Mouse (Mus musculus) megakaryocyte-erythroid progenitor cell, adult 5-6 weeks (primary cell): ENCODE measurements around the gene Tanc1. TPM values are rescaled to one million over a fixed set of nuclear protein-coding genes. Genes with fewer than 3 reads are reported as not detected.

ENCODE experiments used
- ATAC-seq: replicated peaks from 2 replicates; pipeline ENCODE4 v1.8.0; 2016; ENCODE audit warnings: mild to moderate bottlenecking, inconsistent platforms; ENCODE audit not compliant: severe bottlenecking, poor library complexity, low FRiP score, low TSS enrichment
- total RNA-seq, 2 experiments: library from RNA; stranded (forward) in 1 of 2; stranded (reverse) in 1 of 2; fragments of 200-1000, 215-1000 nt in 1 of 2; fragments of >200 nt in 1 of 2; fragmentation: Nextera tagmentation in 1 of 2; gene quantifications; 2 replicates each; pipeline ENCODE4 v1.2.3; 2014 to 2017

Tanc1 gene
- total RNA-seq, 2 experiments from 2014 or later = 3.5 to 7.9 TPM

GRCm38 (mm10) chr2:59739036-59739435 lies 127.2 kb downstream of the Tanc1 start:
- no peak for ATAC-seq

GRCm38 (mm10) chr2:59742500-59743116 lies 130.8 kb downstream of the Tanc1 start:
- no peak for ATAC-seq

- 0 out of 2 replicates have a peak, but pooled peaks have one; percentile 35 for ATAC-seq
Measured at GRCm38 (mm10) chr2:59745428-59745827, 133.6 kb downstream of the Tanc1 start.

- ATAC-seq = peak; percentile 81
Measured at GRCm38 (mm10) chr2:59746070-59746469, 134.2 kb downstream of the Tanc1 start.

DNA sequence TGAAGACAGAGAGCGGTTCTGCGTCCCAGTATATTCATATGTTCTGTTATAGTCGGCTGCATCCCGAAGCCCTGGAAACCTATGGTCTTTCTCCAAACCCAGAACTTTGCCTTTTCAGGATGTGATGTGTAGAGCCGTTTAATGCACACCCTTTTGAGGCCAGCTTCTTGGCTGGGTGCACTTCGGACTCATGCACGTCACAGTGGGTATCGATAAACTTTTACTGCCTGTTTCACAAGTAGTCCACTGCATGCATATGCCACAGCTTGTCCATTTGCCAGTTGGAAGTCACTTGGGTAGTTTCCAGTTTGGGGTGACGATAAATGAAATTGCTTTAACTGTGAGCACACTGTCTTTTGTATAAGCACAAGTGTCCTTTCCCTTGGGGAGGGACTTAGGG lies 135.9 kb downstream of the Tanc1 start:
- no peak for ATAC-seq

- no peak for ATAC-seq
Measured at GRCm38 (mm10) chr2:59749371-59749770, 137.5 kb downstream of the Tanc1 start.

GRCm38 (mm10) chr2:59751172-59751571 lies 139.3 kb downstream of the Tanc1 start:
- ATAC-seq = no peak

- ATAC-seq = no peak
Measured at GRCm38 (mm10) chr2:59752148-59752547, 140.3 kb downstream of the Tanc1 start.

GRCm38 (mm10) chr2:59752766-59753165 lies 140.9 kb downstream of the Tanc1 start:
- no peak for ATAC-seq

DNA sequence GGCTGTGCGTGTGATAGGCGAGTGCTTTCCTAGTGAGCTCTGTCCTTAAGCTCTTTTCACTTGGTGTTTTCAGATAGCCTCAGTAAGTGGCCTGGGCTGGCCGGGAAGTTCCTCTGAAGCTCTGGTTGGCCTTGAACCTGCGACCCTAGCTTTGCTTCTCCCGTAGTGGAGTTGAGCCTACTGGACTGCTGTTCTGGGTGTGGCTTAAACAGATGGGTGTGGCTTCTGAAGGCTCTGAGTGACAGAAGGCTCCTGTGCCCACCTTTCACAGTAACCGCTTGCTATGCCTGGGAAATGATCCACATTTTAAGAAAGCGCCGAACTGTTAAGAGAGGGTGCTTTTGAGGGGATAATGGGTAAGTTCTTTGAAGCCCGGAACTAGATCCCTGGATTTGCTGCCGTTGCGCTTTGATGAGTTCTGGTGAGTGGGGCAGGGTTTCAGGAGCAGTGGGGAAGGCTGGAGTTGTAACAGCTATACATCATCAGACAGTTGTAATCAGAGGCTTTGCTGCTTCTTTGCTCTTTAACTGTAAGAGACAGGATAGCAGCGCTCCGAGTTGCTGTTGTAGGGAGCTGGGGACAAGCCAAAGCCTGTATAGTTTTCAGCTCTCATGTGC lies 144.4 kb downstream of the Tanc1 start:
- ATAC-seq = no peak

GRCm38 (mm10) chr2:59757015-59757414 lies 145.2 kb downstream of the Tanc1 start:
- ATAC-seq = no peak

DNA sequence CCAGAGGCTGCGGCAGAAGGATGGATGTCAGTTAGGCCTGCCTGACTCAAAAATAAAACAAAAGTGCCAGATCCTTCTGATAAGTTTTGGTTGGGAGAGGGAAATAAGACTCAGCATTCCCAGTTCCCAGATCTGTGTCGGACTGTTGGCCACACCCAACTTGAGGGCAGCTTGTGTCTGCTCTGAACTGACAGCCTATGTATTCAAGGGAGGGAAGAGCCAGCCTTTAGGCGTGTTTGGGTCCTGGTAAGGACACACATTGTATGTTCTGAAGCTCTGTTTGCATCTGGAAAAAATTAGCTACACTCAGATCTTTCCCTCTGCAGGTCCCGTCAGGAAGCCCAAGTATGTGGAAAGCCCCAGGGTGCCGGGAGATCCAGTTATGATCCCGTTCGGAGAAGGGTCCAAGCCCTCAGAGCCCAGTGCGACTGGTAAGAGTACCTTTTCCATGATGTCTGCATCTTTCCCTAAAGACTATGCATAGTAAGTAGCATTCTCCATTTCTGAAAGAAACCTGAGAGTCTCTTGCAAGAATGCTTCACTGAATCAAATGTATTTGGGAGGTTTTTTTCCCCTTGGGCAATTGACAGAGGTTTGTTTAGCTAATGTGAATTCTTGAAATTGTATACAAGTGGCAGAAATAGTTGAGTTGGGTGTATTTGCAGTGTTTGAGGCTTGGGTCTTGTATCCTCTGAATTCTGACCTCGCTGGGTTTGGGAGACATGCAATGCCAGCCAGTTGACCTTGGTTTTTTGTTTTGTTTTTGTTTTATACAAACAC lies 146.5 kb downstream of the Tanc1 start:
- no peak for ATAC-seq

GRCm38 (mm10) chr2:59760731-59761130 lies 148.9 kb downstream of the Tanc1 start:
- no peak for ATAC-seq

DNA sequence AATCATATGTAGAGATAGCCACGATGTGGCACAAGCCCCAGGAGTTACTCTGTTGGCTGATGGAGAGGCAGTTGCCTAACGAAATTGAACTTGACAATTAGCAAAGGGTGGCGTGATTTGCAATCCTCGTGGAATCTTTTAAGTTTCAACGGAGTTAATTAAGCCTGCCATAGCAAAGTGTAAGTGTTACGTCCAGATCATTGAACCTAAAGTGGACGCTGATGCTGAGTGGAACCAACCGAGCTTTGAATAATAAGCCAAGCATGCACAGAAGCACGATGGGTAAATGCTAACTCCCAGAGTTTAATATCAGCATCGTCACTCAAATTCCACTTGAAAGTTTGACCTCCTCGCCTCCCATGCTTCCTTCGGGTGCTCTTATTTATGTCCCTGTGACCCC lies 149.3 kb downstream of the Tanc1 start:
- no peak for ATAC-seq

GRCm38 (mm10) chr2:59762277-59762676 lies 150.4 kb downstream of the Tanc1 start:
- no peak for ATAC-seq

DNA sequence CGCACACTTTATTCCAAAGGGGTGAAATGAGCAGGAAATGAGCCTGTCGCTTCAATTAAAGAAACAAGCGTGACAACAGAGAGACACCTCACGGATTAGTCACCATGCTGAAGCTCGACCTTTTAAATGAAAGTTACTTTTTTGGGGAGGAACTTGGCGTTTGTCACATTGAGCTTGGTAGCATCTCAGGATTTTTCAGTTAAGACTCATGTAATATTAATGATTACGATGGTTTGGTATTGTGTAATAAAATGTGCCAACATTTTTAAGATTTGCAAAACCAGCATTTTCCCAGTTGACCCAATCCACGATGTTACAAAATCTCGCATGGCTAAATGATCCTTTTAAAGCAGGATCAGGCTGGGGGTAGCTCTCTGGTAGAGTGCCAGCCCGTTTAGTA lies 153.8 kb downstream of the Tanc1 start:
- no peak for ATAC-seq

- ATAC-seq = no peak
Measured at GRCm38 (mm10) chr2:59767893-59768292, 156.1 kb downstream of the Tanc1 start.

- peak; percentile 39; the same call in 1 of the 2 replicates for ATAC-seq
Measured at GRCm38 (mm10) chr2:59768661-59769384, 157.0 kb downstream of the Tanc1 start.

- 0 out of 2 replicates have a peak, but pooled peaks have one; percentile 32 for ATAC-seq
Measured at GRCm38 (mm10) chr2:59769385-59769735, 157.5 kb downstream of the Tanc1 start.

DNA sequence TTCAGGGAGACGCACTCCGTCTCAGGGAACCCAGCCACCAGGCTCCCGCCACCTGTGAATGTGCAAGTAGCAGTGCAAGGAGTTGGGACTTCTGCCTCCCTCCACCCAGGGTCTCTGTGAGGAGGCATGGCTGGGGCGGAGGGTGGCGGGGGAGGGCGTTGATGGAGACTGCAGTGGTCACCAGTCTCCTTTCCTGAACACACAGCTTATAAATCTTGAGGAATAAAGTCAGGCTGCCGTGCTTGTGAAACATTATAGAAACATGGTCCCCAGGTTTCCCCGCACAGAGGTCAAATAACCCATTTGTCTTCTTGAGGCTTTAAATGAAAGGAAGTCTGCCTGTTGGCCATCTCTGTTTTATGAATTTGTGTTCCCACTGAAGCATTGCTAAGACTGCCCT lies 159.9 kb downstream of the Tanc1 start:
- ATAC-seq = no peak
